Comparison of ENCODE assay signal across 26 mouse cellular contexts in genomic region chr4:43582241-43582640, GRCm38 (mm10). TPM values are rescaled to one million over a fixed set of nuclear protein-coding genes. Genes with fewer than 3 reads are reported as not detected.
DNase-seq lines count a peak whose midpoint lies in the region; ATAC-seq lines count a peak whose summit lies in the region.
"Had no signal": no experiment of that assay in that cellular context is flagged by ENCODE, and none has a peak within 500 bp of the region (broad histone marks: within the 10 kb centered on the region; RNA-seq: fewer than 3 reads in every experiment).

No protein-coding gene starts in this region.

- peak; percentile 7 for DNase-seq in cerebellum, adult 9-10 months
- DNase-seq in cerebellum, postnatal 25 days, result no peak
- DNase-seq in kidney, postnatal 10 days, result peak; percentile 3
- no peak for DNase-seq in kidney, adult 8-10 months
- DNase-seq in liver, embryonic 11.5 days (ENCODE audit: low spot score), result no peak
- DNase-seq: adrenal gland, adult 2 months; adrenal gland, postnatal 14 days; B cell, adult 2 months; cerebellum, adult 11 months; cerebellum, adult 2 months; cerebellum, postnatal 10 days; gastrocnemius, postnatal 10 days; gastrocnemius, postnatal 36 days; heart, postnatal 10 days; heart, postnatal 36 days had no signal

- H3K27me3 ChIP-seq in liver, embryonic 16.5 days (ENCODE audit: control insufficient read depth, insufficient read depth, low read depth, low read length), result no peaks in the 10 kb centered on the region
- no peaks in the 10 kb centered on the region for H3K27me3 ChIP-seq in liver, embryonic 11.5 days (replicated peaks; ENCODE audit: control insufficient read depth, insufficient read depth, low read length)
- H3K27me3 ChIP-seq: forebrain, embryonic 13.5 days; heart, embryonic 12.5 days; heart, embryonic 15.5 days; hindbrain, embryonic 13.5 days had no signal

- no peak overlapping the region for H3K4me2 ChIP-seq in liver, embryonic 16.5 days (ENCODE audit: low read depth, low read length)
- H3K4me2 ChIP-seq in liver, embryonic 11.5 days, result no peak overlapping the region
- H3K4me2 ChIP-seq: forebrain, embryonic 13.5 days; heart, embryonic 12.5 days; heart, embryonic 15.5 days; hindbrain, embryonic 13.5 days had no signal

- H3K4me3 ChIP-seq in liver, embryonic 16.5 days (ENCODE audit: low read depth, low read length), result no peak overlapping the region
- no peak overlapping the region for H3K4me3 ChIP-seq in liver, embryonic 11.5 days (ENCODE audit: low read depth, low read length)
- H3K4me3 ChIP-seq: forebrain, embryonic 10.5 days; forebrain, embryonic 13.5 days; heart, embryonic 12.5 days; heart, embryonic 15.5 days; hindbrain, embryonic 10.5 days; hindbrain, embryonic 13.5 days had no signal

- WGBS in liver, embryonic 16.5 days (ENCODE audit: insufficient replicate concordance), result 66% methylated on average over 5 of the region's 5 CpGs
- 79% methylated on average over 5 of the region's 5 CpGs for WGBS in liver, embryonic 11.5 days

- no peak overlapping the region for H3K9ac ChIP-seq in liver, embryonic 16.5 days (ENCODE audit: low read depth, low read length)
- H3K9ac ChIP-seq in liver, embryonic 11.5 days (ENCODE audit: low read depth, low read length), result no peak overlapping the region
- H3K9ac ChIP-seq: forebrain, embryonic 13.5 days; heart, embryonic 12.5 days; heart, embryonic 15.5 days; hindbrain, embryonic 13.5 days had no signal

- no peaks in the 10 kb centered on the region for H3K9me3 ChIP-seq in liver, embryonic 16.5 days (replicated peaks; ENCODE audit: control insufficient read depth, low read length)
- H3K9me3 ChIP-seq in liver, embryonic 11.5 days (ENCODE audit: control insufficient read depth, low read length), result no peaks in the 10 kb centered on the region
- H3K9me3 ChIP-seq: forebrain, embryonic 10.5 days; forebrain, embryonic 13.5 days; heart, embryonic 12.5 days; heart, embryonic 15.5 days; hindbrain, embryonic 10.5 days; hindbrain, embryonic 13.5 days had no signal

- ATAC-seq in liver, embryonic 16.5 days (ENCODE audit: low read depth), result no peak
- no peak for ATAC-seq in liver, embryonic 11.5 days (replicated peaks; ENCODE audit: low FRiP score)
- ATAC-seq: CD4-positive, CD25-positive, alpha-beta regulatory T cell, adult 4 months; forebrain, embryonic 13.5 days; forebrain, embryonic 16.5 days; hindbrain, embryonic 16.5 days had no signal

- H3K36me3 ChIP-seq in liver, embryonic 16.5 days (ENCODE audit: control insufficient read depth, insufficient read depth), result peaks cover 33% of the 10 kb centered on the region
- peaks cover 18% of the 10 kb centered on the region for H3K36me3 ChIP-seq in liver, embryonic 11.5 days (ENCODE audit: control insufficient read depth, insufficient read depth, low read length)

- 0 out of 2 replicates have a peak overlapping the region, but pooled peaks have one; percentile 4 for H3K27ac ChIP-seq in liver, embryonic 16.5 days (ENCODE audit: low read length)
- H3K27ac ChIP-seq in liver, embryonic 11.5 days (ENCODE audit: low read depth, low read length), result no peak overlapping the region
- H3K27ac ChIP-seq: forebrain, embryonic 10.5 days; forebrain, embryonic 13.5 days; heart, embryonic 15.5 days; hindbrain, embryonic 10.5 days; hindbrain, embryonic 13.5 days had no signal

- peaks cover 19% of the 10 kb centered on the region for H3K4me1 ChIP-seq in liver, embryonic 16.5 days (ENCODE audit: control insufficient read depth, low read depth, low read length)
- peaks cover 18% of the 10 kb centered on the region for H3K4me1 ChIP-seq in liver, embryonic 11.5 days (replicated peaks; ENCODE audit: control insufficient read depth, insufficient read depth, low read length)

RNA-seq across cellular contexts. Expression of gene Msmp, which starts 2.1 kb away (rescaled TPM):
- polyA plus RNA-seq in liver, embryonic 16.5 days (2015; fragmentation: Nextera tagmentation; extraction: Ambion mirVana), result 0.25 TPM in 1 of 2 replicates, not detected in the other
- polyA plus RNA-seq in liver, embryonic 11.5 days (2014; fragmentation: Nextera tagmentation; extraction: Ambion mirVana), result 0.75 and 2.2 TPM in 2 replicates
- polyA plus RNA-seq: CD4-positive, CD25-positive, alpha-beta regulatory T cell, adult 4 months; cerebellum, adult 2 months; embryonic facial prominence, embryonic 11.5 days; forebrain, embryonic 10.5 days; hindbrain, embryonic 13.5 days had no signal

RNA-seq across cellular contexts. Expression of gene Gba2, which starts 3.6 kb away (rescaled TPM):
- polyA plus RNA-seq in liver, embryonic 16.5 days (2015; fragmentation: Nextera tagmentation; extraction: Ambion mirVana), result 17.7 and 18.7 TPM in 2 replicates
- 18.8 and 20.3 TPM in 2 replicates for polyA plus RNA-seq in liver, embryonic 11.5 days (2014; fragmentation: Nextera tagmentation; extraction: Ambion mirVana)

RNA-seq across cellular contexts. Expression of gene Rgp1, which starts 3.7 kb away (rescaled TPM):
- 15.6 and 16.7 TPM in 2 replicates for polyA plus RNA-seq in liver, embryonic 16.5 days (2015; fragmentation: Nextera tagmentation; extraction: Ambion mirVana)
- polyA plus RNA-seq in liver, embryonic 11.5 days (2014; fragmentation: Nextera tagmentation; extraction: Ambion mirVana), result 18.4 and 22.9 TPM in 2 replicates

RNA-seq across cellular contexts. Expression of gene Tln1, which starts 19.8 kb away (rescaled TPM):
- polyA plus RNA-seq in liver, embryonic 16.5 days (2015; fragmentation: Nextera tagmentation; extraction: Ambion mirVana), result 38.2 and 40.2 TPM in 2 replicates
- 66.4 and 68.4 TPM in 2 replicates for polyA plus RNA-seq in liver, embryonic 11.5 days (2014; fragmentation: Nextera tagmentation; extraction: Ambion mirVana)

RNA-seq across cellular contexts. Expression of gene Creb3, which starts 20.1 kb away (rescaled TPM):
- 23.6 and 26.1 TPM in 2 replicates for polyA plus RNA-seq in liver, embryonic 16.5 days (2015; fragmentation: Nextera tagmentation; extraction: Ambion mirVana)
- polyA plus RNA-seq in liver, embryonic 11.5 days (2014; fragmentation: Nextera tagmentation; extraction: Ambion mirVana), result 29.6 and 31.3 TPM in 2 replicates

Comparison
In these comparisons a context has a peak if more than half of its experiments do, and no peak if none do; other contexts are left out.
1. DNase-seq: peak in cerebellum, adult 9-10 months (single experiment) and kidney, postnatal 10 days (single experiment); none in cerebellum, postnatal 25 days (0 of 2), kidney, adult 8-10 months (0 of 2) and liver, embryonic 11.5 days (single experiment).